Mouse (Mus musculus) lung, embryonic 16.5 days (tissue): ENCODE data around the gene Ttc8. TPM values are rescaled to one million over a fixed set of nuclear protein-coding genes. Genes with fewer than 3 reads are reported as not detected.

Experiments used
- ATAC-seq: fragments of 200-750 bp; cut with Nextera tagmentation; 2 replicates; pipeline ENCODE4 v1.8.0; 2017; ENCODE audit warnings: low read depth, mild to moderate bottlenecking, moderate library complexity
- H3K27ac ChIP-seq: fragments of 300-500 bp; sonication (generic); 2 replicates; pipeline ENCODE4 v1.5.1; 2014; ENCODE audit warnings: mild to moderate bottlenecking, control low read depth, low read length
- H3K27me3 ChIP-seq: fragments of 300-500 bp; sonication (generic); 2 replicates; pipeline ENCODE4 v1.6.1; 2014; ENCODE audit warnings: low read depth, low read length, mixed read lengths; ENCODE audit not compliant: control insufficient read depth, insufficient read depth
- H3K36me3 ChIP-seq: fragments of 300-500 bp; sonication (generic); 2 replicates; pipeline ENCODE4 v1.6.1; 2014; ENCODE audit warnings: low read length; ENCODE audit not compliant: control insufficient read depth, insufficient read depth
- H3K4me1 ChIP-seq: fragments of 300-500 bp; sonication (generic); replicated peaks from 2 replicates; pipeline ENCODE4 v1.6.1; 2014; ENCODE audit warnings: low read length, mixed read lengths; ENCODE audit not compliant: control insufficient read depth, insufficient read depth
- H3K4me2 ChIP-seq: fragments of 300-500 bp; sonication (generic); 2 replicates; pipeline ENCODE4 v1.6.1; 2014; ENCODE audit warnings: low read depth, low read length, control low read depth
- H3K4me3 ChIP-seq: fragments of 300-500 bp; sonication (generic); 2 replicates; pipeline ENCODE4 v1.5.1; 2014; ENCODE audit warnings: mild to moderate bottlenecking, low read length, control low read depth
- H3K9ac ChIP-seq: fragments of 300-500 bp; sonication (generic); 2 replicates; pipeline ENCODE4 v1.6.1; 2014; ENCODE audit warnings: low read length, control low read depth
- H3K9me3 ChIP-seq: fragments of 300-500 bp; sonication (generic); 2 replicates; pipeline ENCODE4 v1.6.1; 2016; ENCODE audit warnings: low read length; ENCODE audit not compliant: control insufficient read depth
- WGBS: fragments of 180-500 bp; shearing (Covaris S2); extraction: QIAGEN DNeasy Blood & Tissue Kit; methylation state at CpG from one replicate; pipeline ENCODE4 v1.1.7; 2014; 5-methylcytosine and 5-hydroxymethylcytosine counted together
- polyA plus RNA-seq: library from polyadenylated mRNA; unstranded; fragments of >200 nt; fragmentation: Nextera tagmentation; extraction: Ambion mirVana; gene quantifications from 2 replicates; pipeline ENCODE4 v1.2.1, GENCODE M21; 2015

The Ttc8 gene
- polyA plus RNA-seq, 1 experiment from 2014 or later, result 31.6 TPM

DNA sequence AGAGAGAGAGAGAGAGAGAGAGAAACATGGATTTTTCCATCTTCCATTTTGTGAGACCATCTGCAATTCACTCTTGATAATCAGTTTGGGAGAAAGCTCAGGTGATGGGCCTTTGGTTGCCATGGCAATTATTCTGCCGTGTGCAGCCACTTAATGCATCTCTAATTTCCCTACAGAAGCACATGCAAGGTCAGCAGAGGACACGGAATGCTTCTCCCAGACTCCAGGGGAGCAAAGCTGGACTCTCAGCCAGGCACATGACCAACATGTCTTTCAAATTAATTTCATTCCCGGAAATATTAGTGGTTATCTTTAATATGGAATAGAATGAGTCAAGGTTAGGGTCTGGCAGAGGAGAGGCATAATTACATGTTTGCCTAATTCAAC lies 71.4 kb downstream of the Ttc8 start:
- no peaks in the 10 kb centered on the region for H3K4me1 ChIP-seq
- no peaks in the 10 kb centered on the region for H3K27me3 ChIP-seq
- no peaks in the 10 kb centered on the region for H3K9me3 ChIP-seq
- H3K4me3 ChIP-seq, result no peak overlapping the region
- H3K9ac ChIP-seq, result no peak overlapping the region
- H3K4me2 ChIP-seq, result no peak overlapping the region
- no peak overlapping the region for H3K27ac ChIP-seq
- 76% methylated on average over 3 of the region's 3 CpGs for WGBS
- no peaks in the 10 kb centered on the region for H3K36me3 ChIP-seq
- ATAC-seq, result no peak

DNA sequence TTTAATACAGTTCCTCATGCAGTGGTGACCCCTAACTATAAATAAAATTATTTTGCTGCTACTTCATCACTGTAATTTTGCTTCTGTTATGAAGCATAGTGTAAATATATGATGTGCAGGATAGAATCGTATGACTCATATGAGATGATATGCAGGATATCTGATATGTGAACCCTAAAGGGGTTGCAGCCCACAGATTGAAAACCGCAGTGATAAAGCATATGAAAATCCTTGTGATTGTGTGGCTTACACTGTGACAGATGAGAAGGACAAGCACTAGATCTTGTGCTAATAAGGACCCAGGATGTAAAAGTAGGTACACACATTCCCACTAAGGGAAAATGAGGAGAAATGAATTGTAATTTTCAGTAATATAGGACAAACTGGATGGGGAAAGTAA lies 73.4 kb downstream of the Ttc8 start:
- Histone ChIP-seq H3K4me2 (no peak overlapping the region), H3K4me3 (no peak overlapping the region), H3K27ac (no peak overlapping the region), H3K36me3 (no peaks in the 10 kb centered on the region), H3K9me3 (no peaks in the 10 kb centered on the region), H3K4me1 (no peaks in the 10 kb centered on the region), H3K27me3 (no peaks in the 10 kb centered on the region), H3K9ac (no peak overlapping the region)
- 74% methylated on average over 2 of the region's 2 CpGs for WGBS
- no peak for ATAC-seq

DNA sequence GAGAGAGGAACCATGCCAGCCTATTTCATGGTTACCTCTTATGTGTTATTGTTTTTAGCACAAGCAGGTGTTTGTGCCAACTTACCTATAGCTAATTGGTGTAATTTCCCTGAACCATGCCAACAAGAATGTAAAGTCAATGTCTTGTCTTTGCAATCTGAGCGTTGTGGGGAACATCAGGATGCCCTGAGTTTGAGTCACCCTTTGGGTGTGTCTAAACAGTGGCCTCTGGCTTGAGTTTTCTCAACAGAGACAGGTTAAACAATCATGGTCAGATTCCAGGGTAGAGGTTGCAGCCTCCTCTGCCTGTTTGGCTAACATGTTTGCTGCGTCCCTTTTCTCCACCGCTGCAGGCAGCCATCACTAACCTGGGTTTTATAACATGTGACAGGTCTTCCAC lies 74.0 kb downstream of the Ttc8 start:
- no peak for ATAC-seq
- H3K9ac ChIP-seq, result no peak overlapping the region
- WGBS, result 76% methylated on average over 3 of the region's 3 CpGs
- no peaks in the 10 kb centered on the region for H3K9me3 ChIP-seq
- H3K27ac ChIP-seq, result no peak overlapping the region
- H3K4me2 ChIP-seq, result no peak overlapping the region
- no peaks in the 10 kb centered on the region for H3K4me1 ChIP-seq
- H3K27me3 ChIP-seq, result no peaks in the 10 kb centered on the region
- no peak overlapping the region for H3K4me3 ChIP-seq
- no peaks in the 10 kb centered on the region for H3K36me3 ChIP-seq

DNA sequence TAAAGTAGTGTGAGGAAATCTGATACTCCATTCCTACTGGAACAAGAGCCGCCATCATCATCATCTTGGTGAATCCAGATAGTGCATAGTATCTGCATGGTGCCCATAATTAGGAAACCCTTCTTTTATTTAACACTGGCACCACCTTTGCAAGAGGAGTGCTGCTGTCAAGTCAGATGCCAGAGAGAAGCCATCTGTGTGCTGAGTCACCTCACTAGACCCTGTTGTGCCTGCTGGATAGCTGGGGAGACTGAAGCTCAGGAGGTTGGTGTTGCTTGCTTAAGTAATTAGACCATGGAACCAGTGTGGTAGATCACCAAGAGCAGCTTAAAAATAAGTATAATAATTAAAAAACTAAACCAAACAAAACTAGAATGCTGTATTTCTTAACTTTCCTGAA lies 75.5 kb downstream of the Ttc8 start:
- WGBS, result 78% methylated on average over 1 of the region's 1 CpGs
- no peak overlapping the region for H3K4me2 ChIP-seq
- no peaks in the 10 kb centered on the region for H3K9me3 ChIP-seq
- H3K27ac ChIP-seq, result no peak overlapping the region
- H3K27me3 ChIP-seq, result no peaks in the 10 kb centered on the region
- H3K36me3 ChIP-seq, result no peaks in the 10 kb centered on the region
- no peak overlapping the region for H3K4me3 ChIP-seq
- ATAC-seq, result no peak
- H3K9ac ChIP-seq, result no peak overlapping the region
- no peaks in the 10 kb centered on the region for H3K4me1 ChIP-seq

- H3K27ac ChIP-seq, result no peak overlapping the region
- no peak for ATAC-seq
- no peak overlapping the region for H3K9ac ChIP-seq
- H3K4me3 ChIP-seq, result no peak overlapping the region
- no peaks in the 10 kb centered on the region for H3K27me3 ChIP-seq
- no peaks in the 10 kb centered on the region for H3K9me3 ChIP-seq
- no peak overlapping the region for H3K4me2 ChIP-seq
- 36% methylated on average over 6 of the region's 6 CpGs for WGBS
- H3K36me3 ChIP-seq, result no peaks in the 10 kb centered on the region
- no peaks in the 10 kb centered on the region for H3K4me1 ChIP-seq
These were observed 76.2 kb downstream of the Ttc8 start for GRCm38 (mm10) chr12:98996581-98996988.

DNA sequence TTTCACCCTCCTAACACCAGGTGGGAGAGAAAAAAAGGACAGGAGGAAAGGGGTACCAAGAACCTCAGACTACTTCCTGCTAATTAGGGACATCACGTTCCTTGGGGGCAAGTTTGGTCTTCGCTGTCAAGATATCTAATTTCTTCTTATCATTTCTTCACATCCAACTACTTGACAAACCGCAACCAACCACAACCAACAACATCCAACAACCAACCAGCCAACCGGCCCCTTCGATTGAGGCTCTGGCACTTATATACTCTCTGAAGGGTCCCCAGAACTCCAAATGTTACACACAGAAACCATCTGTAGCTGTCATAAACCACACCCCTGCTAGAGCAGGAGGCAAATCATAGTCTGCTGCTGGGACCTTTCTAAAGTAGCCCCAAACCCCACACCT lies 76.7 kb downstream of the Ttc8 start:
- WGBS, result 76% methylated on average over 5 of the region's 5 CpGs
- H3K4me3 ChIP-seq, result no peak overlapping the region
- H3K27me3 ChIP-seq, result no peaks in the 10 kb centered on the region
- H3K27ac ChIP-seq, result no peak overlapping the region
- no peaks in the 10 kb centered on the region for H3K36me3 ChIP-seq
- ATAC-seq, result no peak
- H3K9me3 ChIP-seq, result no peaks in the 10 kb centered on the region
- no peak overlapping the region for H3K4me2 ChIP-seq
- no peaks in the 10 kb centered on the region for H3K4me1 ChIP-seq
- no peak overlapping the region for H3K9ac ChIP-seq

GRCm38 (mm10) chr12:98998662-98999428 lies 78.5 kb downstream of the Ttc8 start:
- Histone ChIP-seq H3K27me3 (no peaks in the 10 kb centered on the region), H3K27ac (no peak overlapping the region), H3K9ac (no peak overlapping the region), H3K4me3 (no peak overlapping the region), H3K36me3 (no peaks in the 10 kb centered on the region), H3K4me2 (no peak overlapping the region), H3K9me3 (no peaks in the 10 kb centered on the region), H3K4me1 (no peaks in the 10 kb centered on the region)
- WGBS, result 65% methylated on average over 10 of the region's 10 CpGs
- ATAC-seq, result no peak

DNA sequence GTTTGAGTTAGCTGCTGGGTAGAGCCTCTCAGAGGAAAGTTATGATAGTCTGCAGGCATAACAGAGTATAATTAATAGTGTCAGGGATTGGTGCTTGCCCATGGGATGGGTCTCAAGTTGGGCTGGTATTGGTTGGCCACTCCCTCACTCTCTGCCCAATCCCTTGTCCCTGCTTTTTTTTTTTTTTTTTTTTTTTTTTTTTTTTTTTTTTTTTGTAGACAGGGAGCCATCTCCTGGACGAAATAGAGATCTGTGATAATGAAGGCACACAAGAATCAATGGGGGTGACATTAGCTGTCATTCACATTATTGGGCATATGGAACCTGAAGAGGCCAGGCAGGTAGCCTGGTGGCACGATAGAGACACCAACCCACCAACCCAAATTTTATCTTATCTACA lies 79.9 kb downstream of the Ttc8 start:
- Histone ChIP-seq H3K4me1 (no peaks in the 10 kb centered on the region), H3K9me3 (no peaks in the 10 kb centered on the region), H3K27me3 (no peaks in the 10 kb centered on the region), H3K9ac (no peak overlapping the region), H3K4me2 (no peak overlapping the region), H3K36me3 (no peaks in the 10 kb centered on the region), H3K27ac (no peak overlapping the region), H3K4me3 (no peak overlapping the region)
- no peak for ATAC-seq
- 62% methylated on average over 2 of the region's 2 CpGs for WGBS

- H3K4me2 ChIP-seq, result no peak overlapping the region
- H3K36me3 ChIP-seq, result no peaks in the 10 kb centered on the region
- WGBS, result 66% methylated on average over 4 of the region's 4 CpGs
- no peak for ATAC-seq
- no peaks in the 10 kb centered on the region for H3K27me3 ChIP-seq
- no peaks in the 10 kb centered on the region for H3K4me1 ChIP-seq
- H3K4me3 ChIP-seq, result no peak overlapping the region
- H3K9ac ChIP-seq, result no peak overlapping the region
- H3K9me3 ChIP-seq, result no peaks in the 10 kb centered on the region
- H3K27ac ChIP-seq, result no peak overlapping the region
These were observed 82.7 kb downstream of the Ttc8 start for GRCm38 (mm10) chr12:99003046-99003445.

DNA sequence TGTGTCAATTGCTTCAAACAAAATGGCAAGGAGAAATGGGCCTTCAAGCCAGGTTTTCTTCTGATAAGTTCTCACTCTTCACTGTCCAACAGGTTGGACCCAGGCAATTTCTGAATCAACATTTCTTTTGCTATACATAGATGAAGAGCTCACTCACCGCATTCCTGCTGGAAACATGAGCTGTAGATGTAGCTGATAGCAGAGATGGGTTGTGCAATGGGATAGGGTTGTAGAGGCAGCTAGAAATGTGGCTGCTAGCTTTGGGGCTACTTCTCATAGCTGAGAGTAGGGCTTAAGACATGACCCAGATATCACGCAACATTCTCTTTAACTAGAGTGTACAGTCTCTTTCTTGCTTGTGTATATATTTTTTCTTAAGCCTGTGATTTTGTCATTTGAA lies 84.4 kb downstream of the Ttc8 start:
- H3K4me3 ChIP-seq, result no peak overlapping the region
- 72% methylated on average over 2 of the region's 2 CpGs for WGBS
- no peaks in the 10 kb centered on the region for H3K4me1 ChIP-seq
- no peak overlapping the region for H3K4me2 ChIP-seq
- no peak for ATAC-seq
- H3K27ac ChIP-seq, result no peak overlapping the region
- no peaks in the 10 kb centered on the region for H3K9me3 ChIP-seq
- H3K27me3 ChIP-seq, result no peaks in the 10 kb centered on the region
- H3K36me3 ChIP-seq, result no peaks in the 10 kb centered on the region
- no peak overlapping the region for H3K9ac ChIP-seq
